Mouse (Mus musculus): Measurements from ENCODE around the gene Parp14. TPM values are rescaled to one million over a fixed set of nuclear protein-coding genes. Genes with fewer than 3 reads are reported as not detected.

The Parp14 gene
- total and polyA plus RNA-seq, 3 experiments: 1.2 to 1.5 TPM; not detected in 1

- no peak for TF ChIP-seq MEF2A (IDR thresholded peaks at IDR 0.05; ENCODE audit: extremely low read depth, insufficient replicate concordance, low read depth, low read length, poor library complexity, severe bottlenecking)
- no peak for TF ChIP-seq MAZ (IDR thresholded peaks at IDR 0.05; ENCODE audit: low read depth, low read length)
- no peak for TF ChIP-seq BHLHE40 (IDR thresholded peaks at IDR 0.05; ENCODE audit: borderline replicate concordance, low read depth, low read length)
- TF ChIP-seq POLR2AphosphoS2 (IDR thresholded peaks at IDR 0.05; ENCODE audit: low read length): no peak
- TF ChIP-seq EP300 (IDR thresholded peaks at IDR 0.05; ENCODE audit: low read depth in 1 of 2, low read length in 2 of 2): peak in 1 of 2 experiments; percentile 32; a peak in 1 of 4 replicates
- no peak for TF ChIP-seq CHD1 (IDR thresholded peaks at IDR 0.05; ENCODE audit: low read depth, low read length)
- no peak for TF ChIP-seq ZKSCAN1 (IDR thresholded peaks at IDR 0.05; ENCODE audit: low read depth, low read length)
- no peak for TF ChIP-seq TAL1 (IDR thresholded peaks at IDR 0.05; ENCODE audit: low read length)
- TF ChIP-seq GABPA (IDR thresholded peaks at IDR 0.05; ENCODE audit: low read depth, low read length): no peak
- TF ChIP-seq MYB (IDR thresholded peaks at IDR 0.05; ENCODE audit: low read depth, low read length): no peak
- TF ChIP-seq NELFE (IDR thresholded peaks at IDR 0.05; ENCODE audit: low read depth, low read length): 0 out of 2 replicates have a peak, but pooled peaks have one; percentile 15
- TF ChIP-seq ELF1 (IDR thresholded peaks at IDR 0.05; ENCODE audit: low read depth, low read length): no peak
- no peak for TF ChIP-seq E2F4 (IDR thresholded peaks at IDR 0.05; ENCODE audit: borderline replicate concordance, low read depth, low read length)
- peak; percentile 87 for TF ChIP-seq GATA1 (IDR thresholded peaks at IDR 0.05; ENCODE audit: low read depth, low read length)
- 0 out of 2 replicates have a peak, but pooled peaks have one; percentile 22 for TF ChIP-seq HCFC1 (IDR thresholded peaks at IDR 0.05; ENCODE audit: low read depth, low read length)
- TF ChIP-seq ZNF384 (IDR thresholded peaks at IDR 0.05; ENCODE audit: low read depth, low read length): no peak
- TF ChIP-seq ETS1 (IDR thresholded peaks at IDR 0.05; ENCODE audit: low read depth, low read length): 0 out of 2 replicates have a peak, but pooled peaks have one; percentile 37
- TF ChIP-seq POLR2A (IDR thresholded peaks at IDR 0.05; ENCODE audit: control insufficient read depth in 1 of 2, insufficient read depth in 1 of 2, low read depth in 1 of 2, low read length in 2 of 2, poor library complexity in 1 of 2): no peak
- TF ChIP-seq UBTF (IDR thresholded peaks at IDR 0.05; ENCODE audit: borderline replicate concordance, insufficient read depth, low read depth, low read length): no peak
- TF ChIP-seq MXI1 (IDR thresholded peaks at IDR 0.05; ENCODE audit: low read depth, low read length): peak; percentile 57; the same call in 1 of the 2 replicates
- peak; percentile 92 for TF ChIP-seq USF1 (IDR thresholded peaks at IDR 0.05; ENCODE audit: low read depth, low read length)
- no peak for TF ChIP-seq NRF1 (IDR thresholded peaks at IDR 0.05; ENCODE audit: insufficient read depth, low read depth, low read length, poor library complexity, severe bottlenecking)
- TF ChIP-seq TCF12 (IDR thresholded peaks at IDR 0.05; ENCODE audit: low read depth, low read length): no peak
- TF ChIP-seq KAT2A (conservative IDR thresholded peaks at IDR 0.05; ENCODE audit: low read depth, low read length): no peak
- TF ChIP-seq MYC (IDR thresholded peaks at IDR 0.05; ENCODE audit: low read depth, low read length): peak; percentile 83
- TF ChIP-seq SMC3 (IDR thresholded peaks at IDR 0.05; ENCODE audit: low read depth, low read length): no peak
These were observed 87.1 kb downstream of the Parp14 start (continued) for GRCm38 (mm10) chr16:35784134-35784725.

Data from MEL (cell line).